Mouse (Mus musculus) neural tube, embryonic 12.5 days (tissue): Measurements from ENCODE around the gene Irs2. TPM values are rescaled to one million over a fixed set of nuclear protein-coding genes. Genes with fewer than 3 reads are reported as not detected.
A peak's percentile ranks its signal among the peaks of the same experiment; 100 is the strongest.

Experiments used
- ATAC-seq: fragments of 200-750 bp; cut with Nextera tagmentation; 2 replicates; pipeline ENCODE4 v1.8.0; 2017; ENCODE audit warnings: low read depth, mild to moderate bottlenecking, moderate TSS enrichment, moderate library complexity; ENCODE audit not compliant: low FRiP score
- H3K27ac ChIP-seq: fragments of 300-500 bp; sonication (generic); 2 replicates; pipeline ENCODE4 v1.5.1; 2016
- H3K27me3 ChIP-seq: fragments of 300-500 bp; sonication (generic); replicated peaks from 2 replicates; pipeline ENCODE4 v1.6.1; 2016; ENCODE audit warnings: mild to moderate bottlenecking
- H3K36me3 ChIP-seq: fragments of 300-500 bp; sonication (generic); 2 replicates; pipeline ENCODE4 v1.6.1; 2016; ENCODE audit warnings: mild to moderate bottlenecking
- H3K4me1 ChIP-seq: fragments of 300-500 bp; sonication (generic); 2 replicates; pipeline ENCODE4 v1.6.1; 2016
- H3K4me2 ChIP-seq: fragments of 300-500 bp; sonication (generic); replicated peaks from 2 replicates; pipeline ENCODE4 v1.6.1; 2016; ENCODE audit warnings: mild to moderate bottlenecking
- H3K4me3 ChIP-seq: fragments of 300-500 bp; sonication (generic); 2 replicates; pipeline ENCODE4 v1.5.1; 2016
- H3K9ac ChIP-seq: fragments of 300-500 bp; sonication (generic); 2 replicates; pipeline ENCODE4 v1.6.1; 2016; ENCODE audit warnings: mild to moderate bottlenecking
- H3K9me3 ChIP-seq: fragments of 300-500 bp; sonication (generic); 2 replicates; pipeline ENCODE4 v1.6.1; 2016; ENCODE audit warnings: mild to moderate bottlenecking
- WGBS: fragments of 180-500 bp; shearing (Covaris S2); methylation state at CpG from one replicate; pipeline ENCODE4 v1.1.7; 2016; 5-methylcytosine and 5-hydroxymethylcytosine counted together
- polyA plus RNA-seq: library from polyadenylated mRNA; unstranded; fragments of >200 nt; fragmentation: Nextera tagmentation; extraction: Ambion mirVana; gene quantifications from 2 replicates; pipeline ENCODE4 v1.2.1, GENCODE M21; 2016

Gene Irs2
- polyA plus RNA-seq, 1 experiment from 2014 or later, result 9.5 TPM

GRCm38 (mm10) chr8:10995756-10996155, 12.5 kb downstream of the Irs2 start:
- no peak overlapping the region for H3K27ac ChIP-seq
- peaks cover 50% of the 10 kb centered on the region for H3K4me1 ChIP-seq
- ATAC-seq, result no peak
- H3K4me3 ChIP-seq, result no peak overlapping the region
- no peaks in the 10 kb centered on the region for H3K27me3 ChIP-seq
- 76% methylated on average over 2 of the region's 2 CpGs for WGBS
- no peak overlapping the region for H3K9ac ChIP-seq
- no peak overlapping the region for H3K4me2 ChIP-seq
- 0 out of 2 replicates have a peak, but pooled peaks cover 5% of the 10 kb centered on the region for H3K9me3 ChIP-seq
- H3K36me3 ChIP-seq, result peaks cover 13% of the 10 kb centered on the region; the same call in 1 of the 2 replicates

- Histone ChIP-seq H3K36me3 (peaks cover 13% of the 10 kb centered on the region; the same call in 1 of the 2 replicates), H3K27ac (no peak overlapping the region), H3K4me2 (no peak overlapping the region), H3K9ac (no peak overlapping the region), H3K4me3 (no peak overlapping the region), H3K9me3 (0 out of 2 replicates have a peak, but pooled peaks cover 5% of the 10 kb centered on the region), H3K4me1 (peaks cover 49% of the 10 kb centered on the region), H3K27me3 (no peaks in the 10 kb centered on the region)
- no peak for ATAC-seq
- 92% methylated on average over 6 of the region's 6 CpGs for WGBS
These were observed 13.8 kb downstream of the Irs2 start for GRCm38 (mm10) chr8:10994390-10994954.

- H3K9me3 ChIP-seq, result 0 out of 2 replicates have a peak, but pooled peaks cover 5% of the 10 kb centered on the region
- no peak overlapping the region for H3K4me3 ChIP-seq
- ATAC-seq, result no peak
- no peak overlapping the region for H3K4me2 ChIP-seq
- WGBS, result 94% methylated on average over 10 of the region's 10 CpGs
- H3K27ac ChIP-seq, result no peak overlapping the region
- H3K4me1 ChIP-seq, result peaks cover 57% of the 10 kb centered on the region
- peaks cover 13% of the 10 kb centered on the region; the same call in 1 of the 2 replicates for H3K36me3 ChIP-seq
- H3K27me3 ChIP-seq, result no peaks in the 10 kb centered on the region
- no peak overlapping the region for H3K9ac ChIP-seq
These were observed 14.6 kb downstream of the Irs2 start for GRCm38 (mm10) chr8:10993582-10994216.

DNA sequence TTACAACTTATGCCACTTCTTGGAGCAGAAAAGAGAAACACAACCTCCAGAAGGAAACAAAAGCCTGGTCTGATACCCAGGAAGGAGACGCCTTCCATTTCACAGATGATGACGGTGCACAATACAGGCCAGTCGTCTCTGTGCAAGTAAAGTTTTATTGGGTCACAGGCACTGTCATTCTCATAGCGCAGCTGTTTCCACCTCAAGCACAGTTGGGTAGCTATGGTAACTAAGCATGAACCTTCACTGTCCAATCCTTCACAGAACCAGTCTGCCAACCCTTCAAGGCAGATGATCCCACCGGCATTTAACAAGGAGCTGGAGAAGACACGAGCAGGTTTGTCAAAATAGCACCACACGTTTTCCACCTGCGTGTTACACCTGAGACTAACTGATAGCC, 16.2 kb downstream of the Irs2 start:
- no peaks in the 10 kb centered on the region for H3K27me3 ChIP-seq
- no peak overlapping the region for H3K9ac ChIP-seq
- peaks cover 48% of the 10 kb centered on the region for H3K4me1 ChIP-seq
- 50% methylated on average over 8 of the region's 8 CpGs for WGBS
- H3K4me3 ChIP-seq, result no peak overlapping the region
- 0 out of 2 replicates have a peak, but pooled peaks cover 5% of the 10 kb centered on the region for H3K9me3 ChIP-seq
- H3K36me3 ChIP-seq, result peaks cover 12% of the 10 kb centered on the region
- no peak for ATAC-seq
- no peak overlapping the region for H3K27ac ChIP-seq
- H3K4me2 ChIP-seq, result no peak overlapping the region

DNA sequence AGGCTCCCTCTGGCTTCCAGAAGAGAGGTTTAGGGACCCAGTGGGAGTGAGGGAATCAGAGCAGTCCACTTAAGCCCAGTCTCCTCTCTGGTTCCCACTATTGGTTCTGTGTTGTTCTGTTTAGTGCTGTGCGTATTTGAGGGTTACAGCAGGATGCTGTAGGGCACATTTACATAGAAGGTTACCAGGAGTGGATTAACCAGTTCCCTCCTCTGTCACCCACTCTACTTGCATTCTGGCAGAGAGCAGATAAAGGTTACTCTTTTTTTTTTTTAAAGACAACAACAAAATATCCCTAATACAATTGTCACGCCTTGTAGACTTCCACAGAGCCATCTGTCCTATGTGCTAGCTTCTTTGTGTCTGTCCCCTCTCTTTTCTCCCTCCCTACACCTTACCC, 16.9 kb downstream of the Irs2 start:
- WGBS, result 61% methylated on average over 2 of the region's 2 CpGs

DNA sequence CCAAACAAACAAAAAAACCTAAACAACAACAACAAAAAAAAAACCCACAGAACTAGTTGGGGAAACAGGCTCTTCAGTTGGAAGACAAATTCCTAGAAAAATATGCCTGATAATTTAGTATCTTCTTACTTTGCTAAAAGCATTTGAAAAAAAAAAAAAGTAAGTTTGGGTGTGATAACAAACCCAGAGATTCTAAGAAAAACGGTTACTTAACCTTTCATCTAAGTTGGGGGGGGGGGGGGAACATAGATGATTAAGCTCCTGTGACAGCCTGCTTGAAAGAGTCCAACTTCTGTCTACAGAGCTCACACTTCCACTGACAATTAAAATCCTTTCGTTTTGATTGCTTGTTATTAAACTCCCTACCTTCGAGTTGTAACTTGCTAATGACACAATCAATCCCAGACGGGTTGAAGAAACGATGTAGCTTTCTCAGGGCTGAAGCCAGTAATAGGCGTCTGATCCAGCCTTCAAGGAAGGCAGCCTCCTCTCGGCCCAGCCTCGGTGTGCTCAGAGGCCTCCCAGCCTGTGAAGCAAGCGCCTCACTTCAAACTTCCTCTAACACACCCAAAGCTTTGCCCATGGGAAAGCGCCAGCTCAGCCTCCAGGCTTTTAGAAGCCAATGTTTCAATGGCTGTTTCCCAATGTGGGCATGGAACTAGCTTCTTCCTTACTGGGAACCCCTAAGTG, 17.7 kb downstream of the Irs2 start:
- Histone ChIP-seq H3K27me3 (no peaks in the 10 kb centered on the region), H3K27ac (no peak overlapping the region), H3K4me3 (no peak overlapping the region), H3K4me1 (peaks cover 46% of the 10 kb centered on the region), H3K9me3 (0 out of 2 replicates have a peak, but pooled peaks cover 5% of the 10 kb centered on the region), H3K9ac (0 out of 2 replicates have a peak overlapping the region, but pooled peaks have one; percentile 23), H3K4me2 (no peak overlapping the region; the same call in 1 of the 2 replicates), H3K36me3 (peaks cover 25% of the 10 kb centered on the region)
- no peak for ATAC-seq
- whole genome bisulfite sequencing, result 18% methylated on average over 10 of the region's 10 CpGs

More for the DNA sequence above, 16.9 kb downstream of the Irs2 start:
- Histone ChIP-seq H3K4me2 (no peak overlapping the region), H3K36me3 (peaks cover 19% of the 10 kb centered on the region), H3K27ac (no peak overlapping the region), H3K9me3 (0 out of 2 replicates have a peak, but pooled peaks cover 5% of the 10 kb centered on the region), H3K4me3 (no peak overlapping the region), H3K27me3 (no peaks in the 10 kb centered on the region), H3K4me1 (peaks cover 47% of the 10 kb centered on the region), H3K9ac (no peak overlapping the region)
- ATAC-seq, result no peak

DNA sequence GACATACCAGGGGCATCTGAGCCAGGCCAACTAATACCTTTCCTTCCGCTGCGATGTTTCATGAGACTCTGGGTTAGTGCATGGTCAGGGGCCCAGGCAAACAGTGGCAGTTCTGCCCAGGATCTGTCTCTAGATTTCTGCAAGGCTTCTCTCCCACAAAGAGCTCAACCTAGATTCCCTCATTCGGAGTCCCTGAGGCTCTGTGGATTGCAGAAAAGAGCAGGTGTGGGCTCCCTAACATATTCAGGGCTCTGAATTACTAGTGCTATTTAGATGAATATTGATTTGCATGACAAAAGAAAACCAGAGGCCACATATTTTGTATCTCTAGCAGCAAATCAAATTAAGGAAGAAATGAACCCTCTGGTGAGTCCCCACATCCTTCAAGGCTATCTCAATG, 18.3 kb downstream of the Irs2 start:
- Histone ChIP-seq H3K4me1 (peaks cover 48% of the 10 kb centered on the region), H3K4me2 (no peak overlapping the region), H3K9ac (no peak overlapping the region), H3K27ac (peak overlapping the region; percentile 16; the same call in 1 of the 2 replicates), H3K36me3 (peaks cover 28% of the 10 kb centered on the region), H3K27me3 (no peaks in the 10 kb centered on the region), H3K4me3 (no peak overlapping the region), H3K9me3 (0 out of 2 replicates have a peak, but pooled peaks cover 5% of the 10 kb centered on the region)
- ATAC-seq, result 0 out of 2 replicates have a peak, but pooled peaks have one; percentile 26
- WGBS, result 63% methylated on average over 3 of the region's 3 CpGs

GRCm38 (mm10) chr8:10986638-10987037, 21.6 kb downstream of the Irs2 start:
- no peak for ATAC-seq
- peaks cover 22% of the 10 kb centered on the region for H3K36me3 ChIP-seq

DNA sequence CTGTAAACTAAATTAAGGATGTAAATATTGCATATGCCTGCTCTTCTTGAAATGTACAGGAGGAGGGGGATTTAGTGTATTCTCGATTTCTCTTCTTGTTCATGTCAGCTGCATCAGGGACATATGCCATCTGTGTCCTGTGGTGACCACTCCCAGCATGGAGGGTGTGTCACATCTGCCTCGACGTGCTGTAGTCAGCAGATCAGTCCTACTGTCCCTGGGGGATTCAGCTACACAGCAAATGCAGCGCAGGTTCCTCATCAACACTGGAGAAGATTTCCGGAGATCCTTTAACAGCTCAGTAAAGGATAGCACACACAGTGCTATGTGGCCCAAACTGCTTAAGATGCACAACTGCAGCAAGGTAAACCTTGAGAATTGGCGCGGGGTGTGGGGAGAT, 23.2 kb downstream of the Irs2 start:
- H3K36me3 ChIP-seq, result peaks cover 22% of the 10 kb centered on the region
- H3K9ac ChIP-seq, result no peak overlapping the region
- peaks cover 21% of the 10 kb centered on the region for H3K4me1 ChIP-seq
- H3K27me3 ChIP-seq, result no peaks in the 10 kb centered on the region
- no peak overlapping the region for H3K27ac ChIP-seq
- ATAC-seq, result no peak
- H3K4me3 ChIP-seq, result no peak overlapping the region
- 72% methylated on average over 7 of the region's 7 CpGs for WGBS
- H3K9me3 ChIP-seq, result no peaks in the 10 kb centered on the region
- H3K4me2 ChIP-seq, result no peak overlapping the region

More at GRCm38 (mm10) chr8:10986638-10987037, 21.6 kb downstream of the Irs2 start:
- no peaks in the 10 kb centered on the region for H3K27me3 ChIP-seq
- no peak overlapping the region for H3K4me3 ChIP-seq
- H3K27ac ChIP-seq, result no peak overlapping the region
- H3K9me3 ChIP-seq, result no peaks in the 10 kb centered on the region
- no peak overlapping the region for H3K9ac ChIP-seq
- WGBS, result 96% methylated on average over 17 of the region's 17 CpGs
- no peak overlapping the region for H3K4me2 ChIP-seq
- H3K4me1 ChIP-seq, result peaks cover 33% of the 10 kb centered on the region

- Histone ChIP-seq H3K4me3 (no peak overlapping the region), H3K4me1 (peaks cover 18% of the 10 kb centered on the region), H3K36me3 (peaks cover 8% of the 10 kb centered on the region), H3K9ac (no peak overlapping the region), H3K4me2 (no peak overlapping the region), H3K9me3 (no peaks in the 10 kb centered on the region), H3K27ac (no peak overlapping the region), H3K27me3 (no peaks in the 10 kb centered on the region)
- ATAC-seq, result no peak
- WGBS, result 95% methylated on average over 6 of the region's 6 CpGs
These were observed 27.4 kb downstream of the Irs2 start for GRCm38 (mm10) chr8:10980876-10981275.

GRCm38 (mm10) chr8:10979916-10980315, 28.3 kb downstream of the Irs2 start:
- Histone ChIP-seq H3K4me1 (peaks cover 16% of the 10 kb centered on the region), H3K9ac (no peak overlapping the region), H3K27ac (no peak overlapping the region), H3K36me3 (peaks cover 1% of the 10 kb centered on the region; the same call in 1 of the 2 replicates), H3K27me3 (no peaks in the 10 kb centered on the region), H3K9me3 (no peaks in the 10 kb centered on the region), H3K4me3 (no peak overlapping the region), H3K4me2 (no peak overlapping the region)
- 64% methylated on average over 7 of the region's 7 CpGs for WGBS
- ATAC-seq, result no peak

GRCm38 (mm10) chr8:10979196-10979794, 29.0 kb downstream of the Irs2 start:
- H3K27me3 ChIP-seq, result no peaks in the 10 kb centered on the region
- no peaks in the 10 kb centered on the region for H3K9me3 ChIP-seq
- H3K4me2 ChIP-seq, result no peak overlapping the region
- no peak overlapping the region for H3K4me3 ChIP-seq
- H3K4me1 ChIP-seq, result peaks cover 21% of the 10 kb centered on the region
- H3K9ac ChIP-seq, result no peak overlapping the region
- no peak for ATAC-seq
- 60% methylated on average over 11 of the region's 11 CpGs for WGBS
- no peaks in the 10 kb centered on the region for H3K36me3 ChIP-seq
- H3K27ac ChIP-seq, result 0 out of 2 replicates have a peak overlapping the region, but pooled peaks have one; percentile 15
